Mouse (Mus musculus) kidney, adult 9 months (tissue): ENCODE measurements at regions not wholly inside any gene's neighbourhood (a gene's known extent, or its start where the extent isn't known, plus 50 kb on each side); places are given as distances from the start of the nearest gene placed in this dataset.
"Not testable (repeated sequence)": the region's sequence is repeated elsewhere in the genome, so short reads cannot be mapped to it uniquely, and the experiment has no call there.

Experiments
- DNase-seq: peaks from one replicate; pipeline ENCODE4 v3.0.0; 2022

DNA sequence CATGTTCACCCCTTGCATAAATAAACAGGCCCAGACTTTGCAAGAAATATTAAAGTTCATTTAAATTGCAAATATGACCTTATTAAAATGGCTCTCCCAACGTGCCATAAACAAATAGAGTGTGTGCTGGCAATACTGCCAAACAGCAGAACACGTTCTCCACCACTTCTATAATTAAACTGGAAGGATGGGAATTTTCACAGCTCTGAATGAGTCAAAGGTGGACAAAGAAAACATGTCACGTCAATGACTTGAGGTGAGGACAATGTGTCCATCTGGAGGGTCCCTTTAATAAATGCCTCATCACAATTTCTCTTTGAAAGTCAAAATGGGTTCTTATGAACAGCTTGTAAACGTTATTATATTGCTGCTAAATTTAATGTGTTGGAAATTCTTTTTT, 114.8 kb downstream of the Galc start:
- no peak for DNase-seq

GRCm38 (mm10) chr12:98143170-98143569, 116.1 kb downstream of the Galc start:
- DNase-seq: no peak

DNA sequence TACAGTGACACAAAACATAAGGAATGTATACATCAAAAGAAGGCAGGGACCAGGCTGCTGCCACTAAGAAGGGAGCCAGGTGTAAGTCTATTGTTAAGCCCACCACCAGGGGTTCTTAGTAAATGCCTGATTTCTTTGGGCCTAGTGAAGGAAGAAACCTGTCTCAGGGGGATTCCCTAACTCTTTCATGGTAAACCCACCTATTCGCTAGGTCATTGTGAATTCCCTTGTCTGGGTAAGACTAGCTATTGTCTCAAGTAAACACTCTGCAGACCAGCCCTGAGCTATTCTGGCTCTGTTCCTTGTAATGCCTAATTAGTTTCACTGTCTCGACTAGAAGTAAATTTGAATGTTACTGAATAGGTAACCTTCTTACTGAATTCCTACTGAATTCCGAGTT, 119.4 kb downstream of the Galc start:
- not testable (repeated sequence) for DNase-seq

DNA sequence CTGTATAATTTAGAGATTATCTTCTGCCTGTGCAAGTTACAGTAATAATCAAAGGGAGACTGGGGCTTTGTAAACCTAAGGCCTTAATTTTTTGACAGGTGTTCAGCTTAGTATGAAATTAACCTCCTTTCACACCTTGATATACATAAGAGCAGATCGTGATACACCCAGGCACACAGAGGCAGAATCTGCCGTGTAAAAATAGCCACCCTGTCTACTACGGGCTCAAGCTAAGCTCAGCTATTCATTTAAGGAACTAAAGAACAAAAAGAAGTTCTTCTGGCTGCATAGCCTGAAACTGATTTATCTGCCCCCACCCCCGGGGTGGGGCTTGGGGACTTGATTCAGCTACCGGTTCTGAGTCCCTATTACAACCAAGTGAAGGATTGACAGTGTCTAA, 128.0 kb downstream of the Galc start:
- no peak for DNase-seq

DNA sequence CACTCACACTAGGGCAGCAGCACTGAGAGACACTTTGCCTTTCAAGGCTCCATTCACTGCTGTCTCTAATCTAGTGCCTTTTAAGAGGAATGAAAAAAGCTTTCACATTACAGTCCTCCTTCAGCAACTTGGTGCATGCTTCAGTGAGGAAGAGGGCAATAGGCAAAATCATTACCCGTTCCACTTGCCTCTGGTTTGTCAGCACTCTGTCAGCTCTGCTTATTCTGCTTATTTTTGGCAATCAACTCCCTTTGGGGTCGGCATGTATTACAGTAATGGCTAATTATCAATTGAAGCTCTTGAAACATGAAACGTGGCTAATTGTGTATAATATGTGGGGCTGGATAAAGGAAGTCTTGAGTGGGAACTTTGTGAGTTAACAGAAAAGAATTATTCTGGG, 135.7 kb downstream of the Galc start:
- no peak for DNase-seq

- no peak for DNase-seq
These were observed 151.2 kb downstream of the Galc start for GRCm38 (mm10) chr12:98108039-98108438.

GRCm38 (mm10) chr12:98106789-98107684, 152.2 kb downstream of the Galc start:
- DNase-seq: no peak

DNA sequence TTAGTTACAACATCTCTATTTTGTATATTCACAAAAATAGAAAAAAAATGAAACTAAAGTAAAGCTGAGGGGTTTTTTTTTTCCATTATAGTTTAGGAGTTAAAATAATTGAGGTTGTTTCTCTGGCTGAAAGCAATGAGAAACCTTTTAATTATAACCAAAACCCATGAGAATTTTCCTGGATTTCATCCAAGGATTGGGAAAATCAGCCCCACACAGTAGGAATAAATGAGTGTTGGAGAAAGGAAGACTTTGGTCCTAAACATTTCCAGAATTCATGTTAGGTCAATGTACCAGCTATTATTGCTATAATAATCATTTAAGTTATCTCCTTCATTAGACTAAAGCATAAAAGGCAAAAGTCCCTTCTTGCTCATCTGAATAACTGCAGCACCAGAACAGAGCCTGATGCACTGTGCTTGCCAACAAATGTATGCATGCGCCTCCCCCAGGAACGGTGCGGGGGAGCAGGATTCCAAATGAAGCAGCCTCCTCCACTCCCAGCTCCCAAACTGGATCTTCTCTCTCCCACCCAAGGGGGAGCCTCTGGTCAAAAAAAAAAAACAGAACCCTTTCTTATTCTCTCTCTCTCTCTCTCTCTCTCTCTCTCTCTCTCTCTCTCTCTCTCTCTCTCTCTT, 153.0 kb downstream of the Galc start:
- no peak for DNase-seq

GRCm38 (mm10) chr12:98105749-98106148, 153.5 kb downstream of the Galc start:
- DNase-seq: no peak

- no peak for DNase-seq
These were observed 169.1 kb downstream of the Galc start for GRCm38 (mm10) chr12:98090171-98090570.

DNA sequence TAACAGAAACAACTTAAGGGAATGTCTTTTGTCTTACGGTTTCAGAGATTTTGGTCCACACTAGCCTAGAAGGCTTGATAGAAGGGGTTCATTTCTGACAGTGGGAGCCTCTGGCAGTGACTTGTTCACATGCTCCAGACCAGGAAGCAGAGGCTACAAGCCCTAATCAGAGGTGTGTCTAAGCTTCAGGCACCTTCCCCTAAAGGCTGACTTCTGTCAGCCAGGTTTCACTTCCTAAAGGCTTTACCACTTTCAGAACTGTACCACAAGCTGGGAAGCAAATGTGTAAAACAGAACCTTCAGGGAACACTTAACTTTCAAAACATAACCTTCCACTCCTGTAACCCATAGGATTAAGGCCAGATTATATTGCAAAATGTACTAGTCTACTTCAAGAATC, 180.9 kb downstream of the Galc start:
- DNase-seq: no peak

DNA sequence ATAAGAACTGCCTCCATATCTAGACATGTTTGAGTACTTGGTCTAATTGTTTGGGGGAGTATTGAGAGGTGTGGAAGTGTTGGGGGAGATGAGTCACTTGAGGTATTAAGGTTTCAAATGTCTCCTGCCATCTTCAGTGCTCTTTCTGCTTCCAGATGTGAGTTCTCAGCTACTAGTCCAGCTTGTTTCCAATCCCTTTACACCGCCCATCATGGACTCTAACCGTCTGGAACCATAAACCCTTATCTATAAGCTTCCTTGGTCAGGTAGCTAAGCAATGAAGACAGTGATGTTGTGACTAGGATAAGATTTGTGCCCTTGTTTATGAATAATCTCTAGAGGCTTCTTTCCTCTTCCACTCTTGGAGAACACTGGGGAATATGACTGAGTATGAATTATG, 183.7 kb downstream of the Galc start:
- no peak for DNase-seq

DNA sequence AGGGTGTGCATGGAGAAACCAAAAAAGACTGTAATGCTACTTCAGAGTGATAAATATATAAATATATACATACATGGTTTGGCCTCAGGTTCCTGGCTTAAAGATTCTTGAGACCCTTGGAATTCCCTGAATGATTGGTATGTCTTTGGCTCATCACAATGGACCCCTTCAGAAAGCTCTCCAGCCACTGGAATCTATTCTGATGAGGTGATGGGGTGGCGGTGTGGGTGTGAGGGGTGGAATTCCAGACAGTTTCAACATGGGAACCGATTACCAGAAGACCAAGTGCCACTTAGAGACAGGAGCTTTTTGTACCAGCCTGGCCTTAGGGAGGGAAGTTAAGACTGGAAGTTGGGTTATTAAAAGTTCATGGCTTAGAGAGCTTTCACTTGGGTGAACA, 190.1 kb downstream of the Galc start:
- DNase-seq: no peak

- no peak for DNase-seq
These were observed 199.7 kb downstream of the Galc start for GRCm38 (mm10) chr12:98059419-98060180.

GRCm38 (mm10) chr12:98058977-98059376, 200.3 kb downstream of the Galc start:
- no peak for DNase-seq

DNA sequence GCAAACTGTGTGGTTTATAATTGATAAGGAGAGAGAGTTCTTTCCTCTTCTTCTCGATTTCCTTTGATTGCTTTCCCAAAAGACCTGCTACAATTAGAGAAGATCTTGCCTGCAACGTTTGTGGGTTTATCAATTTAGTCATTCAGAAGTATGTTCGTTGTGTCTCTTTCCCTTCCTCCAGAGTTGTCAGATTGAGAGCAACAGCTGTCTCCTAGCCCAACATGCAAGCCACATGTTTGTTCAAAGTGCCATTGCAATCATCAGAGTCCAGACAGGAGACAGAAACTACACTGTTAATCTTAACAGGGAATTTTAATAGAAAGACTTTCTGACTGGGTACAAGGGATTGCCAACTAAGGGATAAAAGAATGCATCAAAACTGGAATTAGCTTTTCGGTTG, 208.3 kb downstream of the Galc start:
- no peak for DNase-seq

- DNase-seq: peak; percentile 19
These were observed 208.8 kb downstream of the Galc start for GRCm38 (mm10) chr12:98050500-98050899.

- DNase-seq: no peak
These were observed 209.2 kb downstream of the Galc start for GRCm38 (mm10) chr12:98050057-98050456.

GRCm38 (mm10) chr12:98047765-98048164, 211.5 kb downstream of the Galc start:
- no peak for DNase-seq

GRCm38 (mm10) chr12:98046459-98047440, 212.5 kb downstream of the Galc start:
- DNase-seq: no peak

DNA sequence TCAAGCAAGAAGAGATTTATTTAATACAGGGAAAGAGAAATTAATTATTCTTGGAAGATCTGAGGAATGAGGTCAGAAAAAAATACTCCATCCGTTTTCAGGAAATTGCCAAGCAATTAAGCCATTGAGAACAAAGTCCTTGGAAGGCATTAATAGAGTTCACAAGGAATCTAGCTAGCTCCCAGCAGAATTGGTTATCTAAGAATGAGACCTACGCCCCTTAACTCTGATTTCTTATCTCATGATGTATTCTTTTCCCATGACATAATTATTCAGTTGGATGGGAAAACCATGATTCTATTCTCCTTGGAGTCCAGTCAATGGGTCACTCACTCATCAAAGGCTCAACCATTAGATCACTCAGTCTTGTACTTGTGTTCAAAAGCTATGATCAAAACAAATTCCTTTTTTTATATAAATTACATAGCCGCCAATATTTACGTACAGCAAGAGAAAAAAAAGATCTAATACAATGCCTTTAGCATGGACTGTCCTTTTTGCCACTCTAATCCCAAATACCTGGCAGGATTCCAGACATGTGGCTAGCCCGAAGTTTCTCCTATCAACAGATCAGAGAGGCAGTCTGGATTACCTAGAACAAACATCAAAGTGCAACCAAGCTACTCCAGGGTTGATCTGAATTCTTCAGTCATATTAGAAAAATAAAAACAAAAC, 213.3 kb downstream of the Galc start:
- DNase-seq: peak; percentile 8

DNA sequence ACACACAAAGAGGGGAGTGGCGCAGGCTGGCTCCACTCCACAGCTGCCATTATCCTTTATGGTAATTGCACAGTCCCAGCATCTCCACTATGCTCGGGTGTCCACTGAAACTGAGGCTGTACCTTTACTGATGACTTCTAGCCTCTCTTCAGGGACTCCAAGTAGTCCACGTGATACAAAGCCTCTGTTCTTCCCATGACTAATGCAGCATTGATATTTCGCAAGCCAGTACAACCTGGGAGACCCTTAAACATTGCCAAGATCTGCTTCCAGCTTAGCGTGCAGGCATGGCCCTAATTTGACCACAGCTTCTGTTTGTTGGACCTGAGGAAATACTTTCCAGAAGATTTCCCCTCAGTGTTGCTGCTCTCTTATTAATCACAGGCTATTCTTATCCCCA, 215.8 kb downstream of the Galc start:
- no peak for DNase-seq
